Mouse (Mus musculus) olfactory bulb, adult 2 months (tissue): Measurements from ENCODE around the gene Eea1. TPM values are rescaled to one million over a fixed set of nuclear protein-coding genes. Genes with fewer than 3 reads are reported as not detected.

Source experiments
- H3K27ac ChIP-seq: fragments of 200-500 bp; 2 replicates; pipeline ENCODE4 v1.5.1; 2012; ENCODE audit warnings: low read depth, low read length; ENCODE audit not compliant: insufficient read depth
- H3K4me1 ChIP-seq: fragments of 200-500 bp; 2 replicates; pipeline ENCODE4 v1.6.1; 2012; ENCODE audit warnings: low read length; ENCODE audit not compliant: control insufficient read depth, insufficient read depth
- H3K4me3 ChIP-seq: fragments of 200-500 bp; 2 replicates; pipeline ENCODE4 v1.5.1; 2012; ENCODE audit warnings: mild to moderate bottlenecking, low read depth, low read length, moderate library complexity; ENCODE audit not compliant: insufficient read depth
- CTCF ChIP-seq: fragments of 200-500 bp; IDR thresholded peaks from 2 replicates; pipeline ENCODE4 v1.5.1; 2012; ENCODE audit warnings: low read depth, mild to moderate bottlenecking, low read length, moderate library complexity; ENCODE audit not compliant: insufficient read depth
- POLR2A ChIP-seq: fragments of 200-500 bp; IDR thresholded peaks from 2 replicates; pipeline ENCODE4 v1.6.1; 2012; ENCODE audit warnings: mild to moderate bottlenecking, low read depth, low read length, moderate library complexity; ENCODE audit not compliant: insufficient read depth
- WGBS: fragments of 180-500 bp; shearing (Covaris S2); methylation state at CpG from one replicate; pipeline ENCODE4 v1.1.7; 2018; 5-methylcytosine and 5-hydroxymethylcytosine counted together
- polyA plus RNA-seq: library from polyadenylated mRNA; stranded (reverse); fragments of >200 nt; gene quantifications from 2 replicates; pipeline ENCODE4 v1.2.4, GENCODE M21; 2012; ENCODE audit warnings: low replicate concordance; ENCODE audit not compliant: missing spikeins, insufficient read depth, insufficient read length

Gene Eea1
- polyA plus RNA-seq, 1 experiment, result not detected

GRCm38 (mm10) chr10:96094559-96094958 is 154.1 kb downstream of the Eea1 start:
- Histone ChIP-seq H3K4me3 (no peak overlapping the region), H3K4me1 (no peaks in the 10 kb centered on the region), H3K27ac (no peak overlapping the region)
- 46% methylated on average over 2 of the region's 2 CpGs for WGBS
- TF ChIP-seq POLR2A, result no peak
- no peak for TF ChIP-seq CTCF

Other genes starting within 250 kb of the Eea1 start
- not detected in 2 replicates for gene Gm33543, start 97.7 kb upstream of the Eea1 start, polyA plus RNA-seq
- not detected in 2 replicates for gene Gm5426, start 196.0 kb downstream of the Eea1 start, polyA plus RNA-seq